Mouse (Mus musculus) liver, postnatal 0 days (tissue): ENCODE data around the gene Espn. TPM values are rescaled to one million over a fixed set of nuclear protein-coding genes. Genes with fewer than 3 reads are reported as not detected.

ENCODE experiments used
- ATAC-seq: fragments of 200-750 bp; cut with Nextera tagmentation; 2 replicates; pipeline ENCODE4 v1.8.0; 2017; ENCODE audit warnings: mild to moderate bottlenecking, moderate library complexity
- DNase-seq: peaks from one replicate; pipeline ENCODE4 v3.0.0-alpha.2; 2016
- H3K27ac ChIP-seq: fragments of 300-500 bp; sonication (generic); 2 replicates; pipeline ENCODE4 v1.5.1; 2014; ENCODE audit warnings: antibody characterized with exemption, moderate library complexity, mild to moderate bottlenecking, low read depth
- H3K27me3 ChIP-seq: fragments of 300-500 bp; sonication (generic); 2 replicates; pipeline ENCODE4 v1.6.1; 2014; ENCODE audit warnings: low read length, control low read depth, mixed read lengths; ENCODE audit not compliant: insufficient read depth
- H3K36me3 ChIP-seq: fragments of 300-500 bp; sonication (generic); replicated peaks from 2 replicates; pipeline ENCODE4 v1.6.1; 2014; ENCODE audit warnings: mild to moderate bottlenecking, control low read depth, low read length, moderate library complexity, mixed read lengths; ENCODE audit not compliant: insufficient read depth
- H3K4me1 ChIP-seq: fragments of 300-500 bp; sonication (generic); 2 replicates; pipeline ENCODE4 v1.6.1; 2014; ENCODE audit warnings: antibody characterized with exemption, mild to moderate bottlenecking, control low read depth; ENCODE audit not compliant: insufficient read depth
- H3K4me2 ChIP-seq: fragments of 300-500 bp; sonication (generic); 2 replicates; pipeline ENCODE4 v1.6.1; 2014; ENCODE audit warnings: low read depth, mild to moderate bottlenecking, low read length, moderate library complexity, mixed read lengths
- H3K4me3 ChIP-seq: fragments of 300-500 bp; sonication (generic); 2 replicates; pipeline ENCODE4 v1.5.1; 2014; ENCODE audit warnings: low read depth, low read length
- H3K9ac ChIP-seq: fragments of 300-500 bp; sonication (generic); replicated peaks from 2 replicates; pipeline ENCODE4 v1.6.1; 2014; ENCODE audit warnings: mild to moderate bottlenecking, moderate library complexity
- H3K9me3 ChIP-seq: fragments of 300-500 bp; sonication (generic); 2 replicates; pipeline ENCODE4 v1.6.1; 2016; ENCODE audit warnings: mild to moderate bottlenecking, control low read depth, low read length, mixed read lengths
- CTCF ChIP-seq: sonication (generic); IDR thresholded peaks from 2 replicates; pipeline ENCODE4 v1.5.1; 2016; ENCODE audit warnings: antibody characterized with exemption, low read depth
- EP300 ChIP-seq: IDR thresholded peaks from 2 replicates; pipeline ENCODE4 v1.6.1; 2016; ENCODE audit warnings: antibody characterized with exemption, low read depth, mild to moderate bottlenecking
- WGBS: fragments of 180-500 bp; shearing (Covaris S2); extraction: QIAGEN DNeasy Blood & Tissue Kit; methylation state at CpG from one replicate; pipeline ENCODE4 v1.1.7; 2014; ENCODE audit not compliant: insufficient replicate concordance; 5-methylcytosine and 5-hydroxymethylcytosine counted together
- polyA plus RNA-seq: library from polyadenylated mRNA; unstranded; fragments of >200 nt; fragmentation: Nextera tagmentation; extraction: Ambion mirVana; gene quantifications from 2 replicates; pipeline ENCODE4 v1.2.1, GENCODE M21; 2015

The Espn gene
- polyA plus RNA-seq, 1 experiment from 2014 or later = 1.8 TPM

DNA sequence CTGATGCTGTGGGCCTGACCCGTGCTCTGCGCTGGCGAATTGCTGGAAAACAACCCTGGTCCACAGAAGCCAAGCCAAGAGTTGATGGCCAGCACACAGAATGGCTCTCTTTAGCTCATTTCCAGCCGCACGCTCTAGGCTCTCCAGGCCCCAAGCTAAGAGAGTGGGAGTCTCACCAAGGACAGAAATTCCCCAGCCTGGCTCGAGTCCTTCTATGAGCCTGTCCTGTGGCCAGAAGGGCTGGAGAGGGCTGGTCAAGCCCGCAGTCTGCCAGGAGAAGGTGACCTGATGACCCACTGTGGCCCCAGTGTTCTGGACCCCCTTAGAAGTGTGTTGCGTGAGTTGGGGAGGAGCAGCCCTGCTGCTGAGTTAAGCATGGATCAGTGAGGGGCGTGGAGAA lies 75.0 kb downstream of the Espn start:
- H3K36me3 ChIP-seq = no peaks in the 10 kb centered on the region
- H3K27me3 ChIP-seq = no peaks in the 10 kb centered on the region
- WGBS = 87% methylated on average over 9 of the region's 9 CpGs
- no peaks in the 10 kb centered on the region for H3K9me3 ChIP-seq
- H3K4me3 ChIP-seq = no peak overlapping the region
- no peak overlapping the region for H3K4me2 ChIP-seq
- no peaks in the 10 kb centered on the region for H3K4me1 ChIP-seq
- no peak for DNase-seq
- H3K9ac ChIP-seq = no peak overlapping the region
- no peak for TF ChIP-seq CTCF
- TF ChIP-seq EP300 = no peak
- no peak for ATAC-seq
- H3K27ac ChIP-seq = no peak overlapping the region

- H3K36me3 ChIP-seq = no peaks in the 10 kb centered on the region
- WGBS = 81% methylated on average over 9 of the region's 9 CpGs
- H3K4me2 ChIP-seq = no peak overlapping the region
- ATAC-seq (no peak), DNase-seq (no peak)
- H3K4me1 ChIP-seq = no peaks in the 10 kb centered on the region
- H3K9me3 ChIP-seq = no peaks in the 10 kb centered on the region
- TF ChIP-seq CTCF (peak; percentile 36), EP300 (no peak)
- H3K27me3 ChIP-seq = no peaks in the 10 kb centered on the region
- no peak overlapping the region for H3K4me3 ChIP-seq
- H3K27ac ChIP-seq = no peak overlapping the region
- H3K9ac ChIP-seq = no peak overlapping the region
Observed at GRCm38 (mm10) chr4:152074548-152074947, 77.6 kb downstream of the Espn start.

DNA sequence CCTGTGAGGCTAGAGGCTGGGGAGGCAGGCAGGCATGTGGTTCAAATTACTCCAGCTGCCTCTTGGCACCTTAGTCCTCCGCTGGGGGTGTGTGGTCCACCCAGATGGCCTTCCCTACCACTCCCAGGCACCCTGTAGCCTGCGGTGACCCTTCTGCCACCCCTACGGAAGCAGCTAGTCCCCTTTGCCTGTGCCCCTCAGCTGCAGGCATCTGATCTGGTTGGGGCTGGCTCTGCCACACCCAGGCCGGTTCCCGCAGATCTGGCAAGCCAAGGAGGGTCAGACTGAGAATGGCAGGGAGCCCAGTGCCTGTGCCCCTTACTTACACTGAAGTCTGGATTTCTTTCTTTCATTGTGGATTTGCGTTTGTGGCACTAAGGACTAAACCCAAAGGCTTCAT lies 78.5 kb downstream of the Espn start:
- no peaks in the 10 kb centered on the region for H3K4me1 ChIP-seq
- H3K9ac ChIP-seq = no peak overlapping the region
- no peak overlapping the region for H3K27ac ChIP-seq
- ATAC-seq (no peak), DNase-seq (no peak)
- no peak overlapping the region for H3K4me3 ChIP-seq
- H3K27me3 ChIP-seq = no peaks in the 10 kb centered on the region
- no peaks in the 10 kb centered on the region for H3K9me3 ChIP-seq
- WGBS = 67% methylated on average over 6 of the region's 6 CpGs
- no peaks in the 10 kb centered on the region for H3K36me3 ChIP-seq
- no peak for TF ChIP-seq EP300
- no peak for TF ChIP-seq CTCF
- no peak overlapping the region for H3K4me2 ChIP-seq

DNA sequence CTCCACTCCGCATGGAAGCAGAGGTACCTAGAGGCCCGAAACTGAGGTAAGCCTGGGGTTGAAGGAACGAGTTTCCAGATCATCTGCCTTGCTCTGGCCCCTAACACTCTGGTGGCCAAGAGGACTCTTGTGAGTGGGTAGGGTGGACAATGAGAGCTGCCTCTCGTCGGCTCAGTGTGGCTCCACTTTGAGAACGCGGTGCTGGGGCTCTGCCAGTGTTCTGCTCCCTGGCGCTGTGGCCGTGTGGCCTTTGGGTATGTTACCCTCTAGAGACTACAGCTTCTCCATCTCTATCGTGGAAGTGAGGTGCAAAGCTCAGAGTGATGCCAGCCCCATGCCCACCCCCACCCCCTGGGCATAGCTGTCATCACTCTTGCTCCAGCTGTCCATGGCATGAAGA lies 79.5 kb downstream of the Espn start:
- no peak for DNase-seq

GRCm38 (mm10) chr4:152072121-152072601 lies 80.0 kb downstream of the Espn start, which contains the start of gene Plekhg5:
Gene Plekhg5 (plus strand): TSS chr4:152072498.
- DNase-seq = no peak

More for the DNA sequence above, 79.5 kb downstream of the Espn start:
- H3K4me2 ChIP-seq = no peak overlapping the region
- no peaks in the 10 kb centered on the region for H3K9me3 ChIP-seq
- no peaks in the 10 kb centered on the region for H3K27me3 ChIP-seq
- WGBS = 54% methylated on average over 10 of the region's 10 CpGs
- H3K4me1 ChIP-seq = no peaks in the 10 kb centered on the region
- TF ChIP-seq EP300 (no peak), CTCF (no peak)
- no peaks in the 10 kb centered on the region for H3K36me3 ChIP-seq
- ATAC-seq = 0 out of 2 replicates have a peak, but pooled peaks have one; percentile 13
- H3K4me3 ChIP-seq = no peak overlapping the region
- no peak overlapping the region for H3K9ac ChIP-seq
- H3K27ac ChIP-seq = no peak overlapping the region

GRCm38 (mm10) chr4:152070494-152071396 lies 81.4 kb downstream of the Espn start:
- Histone ChIP-seq H3K4me2 (no peak overlapping the region), H3K9ac (no peak overlapping the region), H3K9me3 (no peaks in the 10 kb centered on the region), H3K4me1 (no peaks in the 10 kb centered on the region), H3K27ac (no peak overlapping the region), H3K36me3 (no peaks in the 10 kb centered on the region), H3K4me3 (no peak overlapping the region), H3K27me3 (no peaks in the 10 kb centered on the region)
- no peak for ATAC-seq
- no peak for TF ChIP-seq EP300
- TF ChIP-seq CTCF = no peak
- DNase-seq = no peak
- 53% methylated on average over 11 of the region's 11 CpGs for WGBS

More at GRCm38 (mm10) chr4:152072121-152072601, 80.0 kb downstream of the Espn start, which contains the start of gene Plekhg5:
- no peak within 1 kb of the TSS for H3K4me2 ChIP-seq
- H3K4me1 ChIP-seq = no peaks in the 10 kb centered on the region
- H3K9ac ChIP-seq = no peak within 1 kb of the TSS
- H3K4me3 ChIP-seq = no peak within 1 kb of the TSS
- 19% methylated on average over 10 of the region's 10 CpGs for WGBS
- TF ChIP-seq EP300 (no peak), CTCF (no peak)
- H3K9me3 ChIP-seq = no peaks in the 10 kb centered on the region
- H3K27ac ChIP-seq = no peak within 1 kb of the TSS
- no peak for ATAC-seq
- no peaks in the 10 kb centered on the region for H3K27me3 ChIP-seq
- no peaks in the 10 kb centered on the region for H3K36me3 ChIP-seq

Other genes with a start within 250 kb of the Espn start
- gene Dnajc11, start 218.7 kb downstream of the Espn start, polyA plus RNA-seq = 28.8 and 29.2 TPM in 2 replicates
- gene Thap3, start 163.4 kb downstream of the Espn start, polyA plus RNA-seq = 5.7 and 6.8 TPM in 2 replicates
- gene Phf13, start 156.1 kb downstream of the Espn start, polyA plus RNA-seq = 3.6 and 4.1 TPM in 2 replicates
- gene Klhl21, start 143.6 kb downstream of the Espn start, polyA plus RNA-seq = 4.2 TPM in 2 replicates
- gene Zbtb48, start 124.7 kb downstream of the Espn start, polyA plus RNA-seq = 7.4 and 8.5 TPM in 2 replicates
- 0.07 TPM in 2 replicates for gene Tas1r1, start 113.8 kb downstream of the Espn start, polyA plus RNA-seq
- gene Nol9, start 113.0 kb downstream of the Espn start, polyA plus RNA-seq = 8.0 and 8.5 TPM in 2 replicates
- 1.8 and 2.1 TPM in 2 replicates for gene Plekhg5, start 79.9 kb downstream of the Espn start, polyA plus RNA-seq
- gene Tnfrsf25, start 36.4 kb downstream of the Espn start, polyA plus RNA-seq = 0.15 TPM in 1 of 2 replicates, not detected in the other
- not detected in 2 replicates for gene Hes2, start 6.5 kb upstream of the Espn start, polyA plus RNA-seq
- gene Acot7, start 25.8 kb upstream of the Espn start, polyA plus RNA-seq = 10.7 and 12.0 TPM in 2 replicates
- 0.47 and 0.58 TPM in 2 replicates for gene Gpr153, start 121.9 kb upstream of the Espn start, polyA plus RNA-seq
- not detected in 2 replicates for gene Hes3, start 139.3 kb upstream of the Espn start, polyA plus RNA-seq
- gene Icmt, start 144.9 kb upstream of the Espn start, polyA plus RNA-seq = 5.9 and 6.9 TPM in 2 replicates
- gene Rnf207, start 166.6 kb upstream of the Espn start, polyA plus RNA-seq = 0.13 TPM in 1 of 2 replicates, not detected in the other
- 207 and 213 TPM in 2 replicates for gene Rpl22, start 173.4 kb upstream of the Espn start, polyA plus RNA-seq
- 0.38 TPM in 1 of 2 replicates, not detected in the other for gene Chd5, start 186.3 kb upstream of the Espn start, polyA plus RNA-seq